Mouse (Mus musculus) liver, embryonic 13.5 days (tissue): ENCODE data around the gene Zfp69. TPM values are rescaled to one million over a fixed set of nuclear protein-coding genes. Genes with fewer than 3 reads are reported as not detected.

Source experiments
- ATAC-seq: fragments of 200-750 bp; cut with Nextera tagmentation; 2 replicates; pipeline ENCODE4 v1.8.0; 2017; ENCODE audit warnings: low read depth, mild to moderate bottlenecking, moderate number of reproducible peaks, moderate library complexity
- DNase-seq: peaks from one replicate; pipeline ENCODE4 v3.0.0; 2022
- H3K27ac ChIP-seq: fragments of 300-500 bp; sonication (generic); 2 replicates; pipeline ENCODE4 v1.5.1; 2015; ENCODE audit warnings: moderate library complexity, mild to moderate bottlenecking, inconsistent platforms
- H3K27me3 ChIP-seq: fragments of 300-500 bp; sonication (generic); 2 replicates; pipeline ENCODE4 v1.6.1; 2015; ENCODE audit warnings: mild to moderate bottlenecking, inconsistent platforms
- H3K36me3 ChIP-seq: fragments of 300-500 bp; sonication (generic); 2 replicates; pipeline ENCODE4 v1.6.1; 2015; ENCODE audit warnings: mild to moderate bottlenecking, inconsistent platforms
- H3K4me1 ChIP-seq: fragments of 300-500 bp; sonication (generic); replicated peaks from 2 replicates; pipeline ENCODE4 v1.6.1; 2015; ENCODE audit warnings: inconsistent platforms
- H3K4me2 ChIP-seq: fragments of 300-500 bp; sonication (generic); 2 replicates; pipeline ENCODE4 v1.6.1; 2015; ENCODE audit warnings: inconsistent platforms, mild to moderate bottlenecking, moderate library complexity
- H3K4me3 ChIP-seq: fragments of 300-500 bp; sonication (generic); replicated peaks from 2 replicates; pipeline ENCODE4 v1.5.1; 2015; ENCODE audit warnings: mild to moderate bottlenecking, inconsistent platforms
- H3K9ac ChIP-seq: fragments of 300-500 bp; sonication (generic); 2 replicates; pipeline ENCODE4 v1.6.1; 2015; ENCODE audit warnings: mild to moderate bottlenecking, inconsistent platforms
- H3K9me3 ChIP-seq: fragments of 300-500 bp; sonication (generic); replicated peaks from 2 replicates; pipeline ENCODE4 v1.6.1; 2016; ENCODE audit warnings: inconsistent platforms
- WGBS: fragments of 180-500 bp; shearing (Covaris S2); methylation state at CpG from one replicate; pipeline ENCODE4 v1.1.7; 2015; ENCODE audit not compliant: insufficient replicate concordance; 5-methylcytosine and 5-hydroxymethylcytosine counted together
- polyA plus RNA-seq: library from polyadenylated mRNA; unstranded; fragments of >200 nt; fragmentation: Nextera tagmentation; extraction: Ambion mirVana; gene quantifications from 2 replicates; pipeline ENCODE4 v1.2.1, GENCODE M21; 2015

The Zfp69 gene
- 1.8 and 2.0 TPM in 2 replicates for polyA plus RNA-seq

DNA sequence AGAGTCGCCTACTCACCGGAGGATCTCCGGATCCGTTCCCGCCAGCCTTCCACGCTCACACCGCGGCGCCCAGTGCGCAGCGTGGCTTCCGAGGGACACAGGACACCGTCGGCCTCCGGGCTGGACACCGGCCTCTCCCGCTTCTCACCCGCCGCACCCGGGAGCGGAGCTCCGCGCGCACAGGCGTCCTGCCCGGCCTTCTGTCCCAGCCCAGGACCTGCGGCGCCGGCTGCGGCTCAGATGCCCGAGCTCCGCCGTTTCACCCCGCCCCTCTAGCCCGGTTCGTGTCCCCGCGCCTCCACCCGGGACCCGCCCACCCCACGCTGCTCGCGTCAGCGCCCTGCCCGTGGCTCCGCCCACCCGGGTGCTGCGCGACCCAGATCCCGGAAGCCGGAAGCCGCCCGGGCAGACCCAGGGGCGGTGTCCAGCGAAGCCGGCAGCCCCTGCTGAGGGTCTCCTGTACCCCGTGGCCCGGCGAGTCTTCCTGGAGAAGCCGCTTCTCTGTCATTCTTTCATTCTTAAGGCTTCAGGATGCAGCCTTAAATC is at the start of gene Zfp69:
Zfp69 (minus strand) TSS at position 272 of the 546 bp plus-strand sequence.
- 0% methylated on average over 60 of the region's 60 CpGs for WGBS
- Histone ChIP-seq H3K9me3 (no peaks in the 10 kb centered on the region), H3K36me3 (peaks cover 10% of the 10 kb centered on the region), H3K27ac (peak within 1 kb of the TSS; percentile 88), H3K4me1 (peaks cover 42% of the 10 kb centered on the region), H3K9ac (peak within 1 kb of the TSS; percentile 88), H3K4me3 (peak within 1 kb of the TSS; percentile 84), H3K27me3 (no peaks in the 10 kb centered on the region), H3K4me2 (peak within 1 kb of the TSS; percentile 98)
- ATAC-seq (peak; percentile 94), DNase-seq (peak; percentile 86)

DNA sequence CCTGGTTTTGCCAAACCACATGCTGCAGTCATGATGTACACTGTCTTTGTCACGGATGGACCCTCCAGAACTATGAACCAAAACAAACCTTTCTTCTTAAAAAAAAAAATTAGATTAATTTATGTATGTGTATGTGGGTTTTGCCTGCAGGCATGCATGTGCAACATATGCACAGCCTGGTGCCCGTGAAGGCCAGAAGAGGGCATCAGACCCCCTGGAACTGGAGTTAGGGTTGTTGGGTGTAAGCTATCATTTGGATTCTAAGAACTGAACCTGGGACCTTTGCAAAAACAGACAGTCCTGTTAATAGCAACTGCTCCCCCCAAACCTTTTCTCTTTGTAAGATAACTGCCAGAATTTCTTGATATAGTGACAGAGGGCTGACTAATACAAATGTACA is 49.5 kb upstream of the Zfp69 start:
- 0 out of 2 replicates have a peak, but pooled peaks cover 3% of the 10 kb centered on the region for H3K36me3 ChIP-seq
- no peak for ATAC-seq
- H3K4me1 ChIP-seq = peaks cover 89% of the 10 kb centered on the region
- H3K27me3 ChIP-seq = no peaks in the 10 kb centered on the region
- 57% methylated on average over 2 of the region's 2 CpGs for WGBS
- H3K9ac ChIP-seq = no peak overlapping the region
- DNase-seq = no peak
- H3K4me2 ChIP-seq = no peak overlapping the region
- no peak overlapping the region for H3K4me3 ChIP-seq
- H3K27ac ChIP-seq = no peak overlapping the region
- no peaks in the 10 kb centered on the region for H3K9me3 ChIP-seq

DNA sequence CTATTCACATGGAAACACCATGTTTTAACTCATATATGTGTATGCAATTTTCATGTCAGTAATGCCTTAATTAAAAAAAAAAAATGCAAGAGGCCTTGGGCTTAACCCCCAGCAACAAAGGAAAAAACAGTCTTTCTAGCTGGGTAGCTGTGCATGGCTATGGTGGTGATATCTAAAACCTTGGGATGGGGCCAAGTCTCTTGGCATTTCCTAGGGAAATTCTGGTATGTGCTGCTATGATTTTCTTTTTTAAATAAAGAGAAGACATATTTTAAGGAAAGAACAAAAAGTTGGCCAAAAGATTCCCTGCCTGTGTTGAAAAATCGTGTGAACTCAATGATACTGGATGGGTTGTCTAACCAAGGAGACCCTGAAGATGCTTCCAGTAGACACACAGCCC is 44.4 kb upstream of the Zfp69 start:
- H3K36me3 ChIP-seq = no peaks in the 10 kb centered on the region
- no peak overlapping the region for H3K4me3 ChIP-seq
- no peak overlapping the region for H3K9ac ChIP-seq
- 73% methylated on average over 1 of the region's 1 CpGs for WGBS
- DNase-seq = no peak
- H3K4me2 ChIP-seq = no peak overlapping the region
- H3K4me1 ChIP-seq = peaks cover 62% of the 10 kb centered on the region
- H3K9me3 ChIP-seq = no peaks in the 10 kb centered on the region
- H3K27me3 ChIP-seq = no peaks in the 10 kb centered on the region
- no peak for ATAC-seq
- H3K27ac ChIP-seq = no peak overlapping the region

DNA sequence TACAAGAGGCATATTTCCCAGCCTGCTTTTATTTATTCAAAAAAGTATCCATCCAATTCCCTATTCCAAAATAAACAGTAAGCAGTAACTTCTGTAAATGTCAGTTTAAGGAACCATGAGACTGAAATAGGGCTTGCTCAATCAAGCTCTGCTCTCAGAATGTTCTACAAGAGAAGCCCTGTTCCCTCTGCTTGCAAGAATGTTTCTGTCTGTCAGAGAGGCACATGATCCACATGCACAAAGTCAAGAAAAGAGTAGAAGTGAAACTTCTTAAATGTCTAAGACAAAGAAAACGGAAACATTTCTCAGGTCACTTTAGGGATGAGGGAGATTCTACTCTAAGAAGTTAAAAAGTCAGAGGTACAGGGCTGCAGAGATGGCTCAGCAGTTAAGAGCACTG is 41.5 kb upstream of the Zfp69 start:
- Histone ChIP-seq H3K27ac (no peak overlapping the region), H3K4me3 (no peak overlapping the region), H3K27me3 (no peaks in the 10 kb centered on the region), H3K36me3 (peaks cover 16% of the 10 kb centered on the region), H3K9ac (no peak overlapping the region), H3K4me2 (no peak overlapping the region), H3K9me3 (peaks cover 4% of the 10 kb centered on the region), H3K4me1 (peaks cover 42% of the 10 kb centered on the region)
- ATAC-seq (no peak), DNase-seq (no peak)
- 76% methylated on average over 1 of the region's 1 CpGs for WGBS

DNA sequence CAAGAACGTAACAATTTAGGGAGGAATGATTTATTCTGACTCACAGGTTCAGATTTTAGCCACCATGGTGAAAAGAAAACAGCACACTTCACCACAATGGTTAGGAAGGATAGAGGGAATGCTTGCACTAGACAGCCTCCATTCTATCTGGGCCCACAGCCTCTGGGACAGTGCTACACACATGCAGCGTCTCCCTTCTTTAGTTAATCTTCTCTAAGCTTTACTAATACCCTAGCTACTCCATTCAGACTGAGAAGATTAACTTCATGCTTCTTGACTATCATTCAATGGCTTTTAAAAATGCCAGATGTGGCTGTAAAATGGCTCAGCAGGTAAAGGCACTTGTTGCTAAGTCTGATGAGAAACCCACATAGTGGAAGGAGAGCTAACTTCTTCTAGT is 40.8 kb upstream of the Zfp69 start:
- H3K36me3 ChIP-seq = peaks cover 16% of the 10 kb centered on the region
- H3K4me1 ChIP-seq = peaks cover 41% of the 10 kb centered on the region
- peaks cover 4% of the 10 kb centered on the region for H3K9me3 ChIP-seq
- H3K4me2 ChIP-seq = no peak overlapping the region
- no peak overlapping the region for H3K27ac ChIP-seq
- no peak overlapping the region for H3K9ac ChIP-seq
- no peak overlapping the region for H3K4me3 ChIP-seq
- H3K27me3 ChIP-seq = no peaks in the 10 kb centered on the region
- no peak for ATAC-seq
- no peak for DNase-seq
- 81% methylated on average over 2 of the region's 2 CpGs for WGBS

DNA sequence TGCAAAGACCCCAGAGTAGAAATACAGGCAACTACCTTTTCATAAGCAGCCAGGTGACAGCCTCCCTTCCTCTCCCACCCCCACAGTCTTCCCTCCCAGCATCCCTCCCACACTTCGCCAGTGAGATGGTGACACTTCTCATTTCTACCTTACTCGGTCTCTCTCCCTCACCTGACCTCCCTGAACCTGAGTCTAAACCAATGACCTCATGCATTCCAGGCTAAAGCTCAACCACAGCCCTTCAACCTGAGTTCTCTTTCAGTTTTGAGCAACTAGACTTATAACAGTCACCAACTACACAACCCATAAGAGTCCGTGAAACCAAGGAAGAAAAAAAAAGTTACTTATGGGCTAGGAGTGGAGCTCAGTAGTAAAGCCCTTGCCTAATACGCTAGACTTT is 35.8 kb upstream of the Zfp69 start:
- Histone ChIP-seq H3K36me3 (peaks cover 43% of the 10 kb centered on the region), H3K9ac (no peak overlapping the region), H3K4me1 (peaks cover 20% of the 10 kb centered on the region), H3K9me3 (peaks cover 4% of the 10 kb centered on the region), H3K4me2 (no peak overlapping the region), H3K4me3 (no peak overlapping the region), H3K27me3 (no peaks in the 10 kb centered on the region), H3K27ac (no peak overlapping the region)
- WGBS = 62% methylated on average over 4 of the region's 4 CpGs
- 0 out of 2 replicates have a peak, but pooled peaks have one; percentile 13 for ATAC-seq
- no peak for DNase-seq

DNA sequence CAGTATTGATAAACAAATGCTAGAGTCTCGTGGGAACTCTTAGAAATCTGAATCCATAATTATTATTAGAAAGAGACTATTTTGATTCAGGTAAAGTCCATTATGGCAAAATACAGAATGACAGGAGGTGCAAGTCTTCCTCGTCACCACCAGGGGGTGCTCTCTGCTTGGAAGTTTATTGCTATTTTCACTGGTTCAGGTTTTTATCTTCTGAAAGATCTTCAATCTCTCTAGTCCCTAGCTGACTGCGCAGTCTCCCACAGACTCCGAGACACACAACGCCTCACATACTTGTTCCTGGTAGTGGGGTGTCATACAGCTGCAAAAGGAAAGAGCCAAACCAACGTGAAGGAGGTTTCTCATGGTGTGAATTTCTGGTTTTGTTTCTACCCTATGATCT is 34.9 kb upstream of the Zfp69 start:
- WGBS = 16% methylated on average over 6 of the region's 6 CpGs

DNA sequence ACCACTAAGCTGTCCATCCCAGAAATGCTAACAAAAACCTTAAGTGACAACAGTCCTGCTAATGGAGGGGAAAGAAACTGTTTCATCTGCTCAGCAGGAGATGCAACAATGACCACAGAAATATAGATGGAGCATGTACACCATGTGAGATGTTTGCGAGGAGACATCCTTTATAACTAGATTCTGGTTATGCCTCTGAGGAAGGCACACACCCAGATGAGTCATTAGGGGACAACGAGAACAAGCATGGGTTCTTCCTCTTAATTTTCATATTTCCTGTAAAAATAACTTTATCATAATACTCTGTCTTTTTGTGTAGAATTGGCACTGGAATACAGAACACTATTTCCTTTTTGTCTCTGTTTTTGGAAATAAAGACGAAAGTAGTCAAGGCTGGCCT is 26.7 kb upstream of the Zfp69 start:
- ATAC-seq (no peak), DNase-seq (no peak)
- no peak overlapping the region for H3K4me3 ChIP-seq
- no peak overlapping the region for H3K27ac ChIP-seq
- H3K9me3 ChIP-seq = no peaks in the 10 kb centered on the region
- 81% methylated on average over 3 of the region's 3 CpGs for WGBS
- H3K27me3 ChIP-seq = no peaks in the 10 kb centered on the region
- H3K4me1 ChIP-seq = no peaks in the 10 kb centered on the region
- H3K36me3 ChIP-seq = peaks cover 71% of the 10 kb centered on the region
- H3K4me2 ChIP-seq = no peak overlapping the region
- H3K9ac ChIP-seq = no peak overlapping the region

More for the DNA sequence above, 34.9 kb upstream of the Zfp69 start:
- no peak overlapping the region for H3K4me2 ChIP-seq
- no peak overlapping the region for H3K27ac ChIP-seq
- peaks cover 50% of the 10 kb centered on the region for H3K36me3 ChIP-seq
- no peak overlapping the region for H3K9ac ChIP-seq
- peaks cover 15% of the 10 kb centered on the region for H3K4me1 ChIP-seq
- H3K4me3 ChIP-seq = no peak overlapping the region
- H3K27me3 ChIP-seq = no peaks in the 10 kb centered on the region
- DNase-seq = peak; percentile 18
- ATAC-seq = peak; percentile 58; the same call in 1 of the 2 replicates
- peaks cover 4% of the 10 kb centered on the region for H3K9me3 ChIP-seq

DNA sequence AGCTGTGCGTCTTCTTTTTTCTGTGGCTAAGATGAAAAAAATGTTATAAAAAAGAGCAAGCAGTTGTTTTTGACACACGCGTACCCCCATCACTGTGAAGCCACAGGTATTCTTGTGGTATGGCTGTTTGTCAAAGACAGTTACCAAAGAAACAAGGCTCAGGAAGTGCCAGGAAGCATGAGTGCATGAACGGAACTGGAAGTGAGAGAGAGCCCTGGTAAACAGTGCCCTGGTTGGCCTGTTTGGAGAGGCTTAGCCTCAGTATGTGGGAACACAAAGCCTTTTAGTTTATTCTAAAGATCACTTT is 23.9 kb upstream of the Zfp69 start:
- Histone ChIP-seq H3K4me3 (no peak overlapping the region), H3K36me3 (peaks cover 73% of the 10 kb centered on the region), H3K9ac (no peak overlapping the region), H3K27ac (peak overlapping the region; percentile 60), H3K9me3 (no peaks in the 10 kb centered on the region), H3K4me2 (no peak overlapping the region), H3K4me1 (no peaks in the 10 kb centered on the region), H3K27me3 (no peaks in the 10 kb centered on the region)
- DNase-seq (no peak), ATAC-seq (no peak)
- WGBS = 82% methylated on average over 4 of the region's 4 CpGs

DNA sequence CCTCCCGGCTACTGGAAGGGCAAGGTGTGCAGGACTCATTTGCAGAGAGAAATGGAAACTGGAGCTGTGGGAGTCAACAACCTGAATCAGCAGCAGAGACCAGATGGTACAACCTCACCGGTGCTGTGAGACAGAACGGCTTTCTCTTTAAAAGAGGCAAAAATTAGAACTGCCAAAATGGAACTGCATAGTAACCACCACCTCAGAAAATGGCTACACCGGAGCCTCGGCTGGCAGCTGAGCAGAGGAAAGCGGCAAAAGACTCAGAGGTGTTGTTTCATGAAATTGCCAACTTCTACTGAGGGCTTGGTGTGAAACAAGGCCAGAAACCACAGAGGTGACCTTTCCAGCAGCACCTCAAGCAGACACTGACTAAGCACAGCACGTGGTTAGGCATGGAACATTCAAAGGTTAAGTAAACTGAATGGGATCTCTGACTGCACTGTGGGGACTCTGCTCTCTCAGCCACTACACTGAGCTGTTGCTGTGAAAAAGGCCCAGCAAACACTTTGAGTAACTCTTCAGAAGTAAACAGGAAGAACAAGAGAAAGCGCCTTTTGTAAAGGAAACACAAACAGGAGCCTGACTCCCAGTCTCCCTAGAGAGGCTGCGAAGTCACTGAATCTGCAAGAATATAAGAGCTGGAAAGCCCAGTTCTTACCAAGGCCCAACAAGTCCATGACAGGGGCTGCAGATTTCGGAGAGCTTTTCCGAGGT is 23.4 kb upstream of the Zfp69 start:
- no peak for DNase-seq
- H3K9me3 ChIP-seq = no peaks in the 10 kb centered on the region
- peak; percentile 83 for ATAC-seq
- no peaks in the 10 kb centered on the region for H3K4me1 ChIP-seq
- H3K9ac ChIP-seq = no peak overlapping the region
- peaks cover 72% of the 10 kb centered on the region for H3K36me3 ChIP-seq
- WGBS = 75% methylated on average over 11 of the region's 11 CpGs
- peak overlapping the region; percentile 60 for H3K27ac ChIP-seq
- H3K4me3 ChIP-seq = no peak overlapping the region
- H3K27me3 ChIP-seq = no peaks in the 10 kb centered on the region
- H3K4me2 ChIP-seq = no peak overlapping the region

DNA sequence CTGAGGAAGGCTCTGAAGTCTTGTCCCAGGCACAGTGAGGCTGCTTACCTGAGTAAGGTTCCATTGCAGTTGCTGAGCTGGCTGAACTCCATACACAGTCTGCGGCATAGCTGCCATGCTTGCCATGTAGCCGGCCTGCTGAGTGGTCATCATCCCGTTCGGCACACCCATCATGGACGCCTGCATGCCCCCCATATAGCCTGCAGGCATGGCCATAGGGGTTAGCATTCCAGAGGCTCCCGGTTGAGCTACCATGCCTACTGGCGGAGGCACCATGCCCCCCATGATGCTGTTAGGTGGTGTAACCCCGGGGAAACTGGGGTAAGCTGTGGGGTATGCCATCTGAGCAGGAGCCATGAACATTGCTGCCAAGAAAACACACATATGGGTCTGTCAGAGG is 20.3 kb upstream of the Zfp69 start:
- no peaks in the 10 kb centered on the region for H3K4me1 ChIP-seq

More for the DNA sequence above, 20.3 kb upstream of the Zfp69 start:
- no peak overlapping the region for H3K4me2 ChIP-seq
- no peaks in the 10 kb centered on the region for H3K27me3 ChIP-seq
- no peaks in the 10 kb centered on the region for H3K9me3 ChIP-seq
- ATAC-seq (no peak), DNase-seq (no peak)
- H3K9ac ChIP-seq = no peak overlapping the region
- WGBS = 83% methylated on average over 8 of the region's 8 CpGs
- H3K36me3 ChIP-seq = peaks cover 89% of the 10 kb centered on the region
- no peak overlapping the region for H3K27ac ChIP-seq
- H3K4me3 ChIP-seq = no peak overlapping the region
